Mouse (Mus musculus) mature B cell (primary cell): Measurements from ENCODE around the gene Mvd.

Experiments used
- in situ Hi-C: fragments of 300-500 bp; cut with MboI; formaldehyde crosslinking; loops from 2 replicates; pipeline ENCODE4 v1.14.3; 2019

The Mvd gene

DNA sequence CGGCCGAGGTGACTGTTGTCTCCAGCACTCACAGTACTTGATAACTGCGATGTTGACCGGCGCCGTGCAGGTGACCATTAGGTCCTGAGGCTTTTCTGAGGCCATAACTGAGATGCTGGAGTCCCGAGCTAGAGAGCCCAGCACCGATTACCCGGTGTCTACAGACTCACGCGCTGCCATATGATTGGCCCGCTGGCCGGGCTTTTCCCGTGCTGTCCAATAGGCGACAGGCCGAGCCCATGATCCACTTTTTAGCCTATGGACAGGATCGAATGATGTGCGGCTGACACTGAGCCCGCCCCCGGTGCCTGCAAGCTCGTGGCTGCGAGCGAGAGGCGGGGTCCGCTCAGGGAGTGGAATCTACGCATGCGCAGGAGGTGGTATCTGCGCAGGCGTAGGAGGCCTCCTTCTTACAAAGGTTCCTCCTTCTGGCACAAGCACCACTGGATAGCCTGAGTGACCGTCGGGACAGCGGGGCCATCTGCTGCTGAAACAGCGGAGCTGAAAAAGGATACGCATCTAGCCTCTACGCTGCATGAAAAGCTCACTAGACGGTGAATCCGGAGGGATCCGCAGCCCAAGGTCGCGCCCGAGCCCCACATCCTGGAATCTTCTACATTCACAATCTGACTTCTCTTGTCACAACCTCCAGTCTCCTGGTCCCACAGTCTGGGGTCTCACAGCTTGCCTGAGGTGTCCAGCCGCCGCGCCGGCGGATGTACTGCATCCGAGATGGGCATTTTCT, at the start of gene Mvd:
Gene Mvd, minus strand, starts transcription at position 161 of the 745 bp plus-strand sequence.
- in situ Hi-C loops: no loop called here

DNA sequence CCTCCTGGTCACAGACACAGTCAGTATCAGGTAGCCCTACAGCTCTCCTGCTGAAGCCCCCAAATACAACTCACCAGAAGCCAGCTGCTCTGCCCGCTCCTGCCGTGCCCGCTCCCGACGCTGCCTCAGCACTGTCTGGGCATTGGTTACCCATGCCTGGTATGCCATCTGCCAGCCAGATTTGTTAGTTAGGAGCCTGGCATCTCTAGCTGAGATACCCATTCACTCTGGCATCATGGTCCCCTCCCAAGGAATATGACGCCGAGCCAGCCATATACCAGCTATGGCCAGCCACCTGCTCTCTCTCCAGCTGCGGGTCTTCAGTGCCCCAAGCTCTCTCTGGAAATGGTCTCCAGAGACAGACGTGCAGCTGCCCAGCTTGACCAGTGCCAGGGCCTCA, 45.2 kb upstream of the Mvd start:
- in situ Hi-C loops: no loop called here

DNA sequence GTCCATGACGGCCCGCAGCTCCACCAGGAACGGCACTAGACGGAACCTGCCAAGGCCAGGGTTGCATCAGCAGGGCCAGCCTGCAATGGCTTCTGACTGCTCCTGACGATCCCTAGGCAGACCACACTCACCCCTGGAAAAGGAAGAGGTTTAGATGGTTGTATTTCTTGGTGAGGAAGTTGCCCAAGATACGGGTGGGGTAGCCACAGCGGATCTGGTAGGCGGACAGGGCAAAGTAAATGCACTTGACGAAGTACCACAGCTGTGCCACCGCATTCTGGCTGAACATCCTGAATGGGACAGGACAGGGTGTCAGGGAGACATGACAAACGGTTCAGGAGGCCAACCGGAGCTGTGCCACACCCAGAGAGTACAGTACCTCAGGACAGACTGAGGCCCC, 41.6 kb upstream of the Mvd start:
- in situ Hi-C loops: no loop called here

DNA sequence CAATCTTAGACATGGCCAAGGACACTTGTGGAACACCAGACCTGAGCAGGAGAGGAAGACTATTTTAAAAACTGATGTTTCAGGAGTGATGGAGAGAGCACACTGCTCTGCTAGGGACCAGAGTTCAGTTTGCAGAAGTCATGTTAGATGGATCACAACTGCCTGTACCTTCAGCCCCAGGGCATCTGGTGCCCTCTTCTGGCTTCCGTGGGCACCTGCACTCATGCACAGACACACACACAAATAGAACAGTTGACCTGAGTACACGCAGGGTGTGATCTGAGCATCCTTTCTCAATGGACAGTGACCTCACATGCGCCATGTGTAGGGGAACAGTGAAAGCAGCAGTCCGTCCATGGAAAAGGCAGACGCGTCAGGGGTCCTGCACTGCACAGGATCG, 40.7 kb upstream of the Mvd start:
- in situ Hi-C loops: no loop called here

DNA sequence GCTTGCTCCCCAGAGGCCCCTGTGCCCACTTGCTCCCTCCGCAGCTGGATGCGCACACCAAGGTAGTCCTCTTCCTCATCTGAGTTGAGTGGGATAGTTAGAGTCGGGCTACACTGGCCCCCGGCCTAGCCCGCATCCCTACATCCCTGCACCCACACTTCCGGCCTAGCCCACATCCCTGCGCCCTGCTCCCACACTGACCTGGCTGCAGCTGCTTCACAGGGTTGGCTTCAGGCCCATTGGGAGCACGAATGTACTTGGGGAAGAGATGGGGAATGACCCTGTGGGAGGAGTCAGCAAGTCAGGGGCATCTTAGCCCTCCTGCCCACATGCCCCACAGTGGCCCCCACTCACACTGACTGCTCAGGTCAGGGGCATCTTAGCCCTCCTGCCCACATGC, 39.2 kb upstream of the Mvd start:
- in situ Hi-C loops: no loop called here

DNA sequence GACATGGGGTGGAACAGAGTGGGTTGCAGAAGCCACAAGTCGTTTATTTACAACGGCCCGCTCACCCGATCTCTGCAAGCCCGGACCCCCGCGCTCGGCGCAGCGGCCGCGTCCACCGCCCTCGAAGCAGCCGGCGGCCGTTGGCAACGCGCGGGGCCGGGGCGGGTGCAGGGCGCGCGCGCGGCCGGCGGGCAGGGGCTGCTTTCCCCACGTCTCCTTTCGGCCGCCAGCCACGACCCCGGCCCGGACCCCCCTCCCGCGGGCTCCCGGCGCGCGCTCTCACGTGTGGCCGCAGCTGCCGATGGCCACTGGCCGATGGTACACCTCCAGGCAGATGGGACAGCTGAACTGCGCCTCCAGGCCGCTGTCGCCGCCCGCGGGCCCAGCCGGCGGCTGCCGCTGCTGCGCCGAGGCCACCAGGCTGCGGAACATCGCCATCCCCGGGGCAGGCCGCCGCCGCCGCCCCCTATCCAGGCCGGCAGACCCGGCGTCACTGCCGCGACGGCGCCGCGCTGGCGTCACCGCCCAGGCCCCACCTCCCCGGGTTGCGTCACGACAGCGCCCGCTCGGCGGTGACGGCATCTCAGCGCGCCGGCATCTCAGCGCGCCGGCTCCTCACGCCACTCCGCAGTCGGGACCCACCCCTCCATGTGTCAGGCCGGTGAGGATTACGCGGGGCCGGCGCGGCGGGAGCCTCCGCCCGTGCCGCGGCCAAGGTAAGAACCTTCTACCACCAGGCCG, 32.5 kb upstream of the Mvd start, which contains the start of the genes Rnf166 and Ctu2:
Gene Rnf166, minus strand, starts transcription at position 485 of the 741 bp plus-strand sequence.
Gene Ctu2, plus strand, starts transcription at position 564 of the 741 bp plus-strand sequence.
- in situ Hi-C loops: no loop called here

DNA sequence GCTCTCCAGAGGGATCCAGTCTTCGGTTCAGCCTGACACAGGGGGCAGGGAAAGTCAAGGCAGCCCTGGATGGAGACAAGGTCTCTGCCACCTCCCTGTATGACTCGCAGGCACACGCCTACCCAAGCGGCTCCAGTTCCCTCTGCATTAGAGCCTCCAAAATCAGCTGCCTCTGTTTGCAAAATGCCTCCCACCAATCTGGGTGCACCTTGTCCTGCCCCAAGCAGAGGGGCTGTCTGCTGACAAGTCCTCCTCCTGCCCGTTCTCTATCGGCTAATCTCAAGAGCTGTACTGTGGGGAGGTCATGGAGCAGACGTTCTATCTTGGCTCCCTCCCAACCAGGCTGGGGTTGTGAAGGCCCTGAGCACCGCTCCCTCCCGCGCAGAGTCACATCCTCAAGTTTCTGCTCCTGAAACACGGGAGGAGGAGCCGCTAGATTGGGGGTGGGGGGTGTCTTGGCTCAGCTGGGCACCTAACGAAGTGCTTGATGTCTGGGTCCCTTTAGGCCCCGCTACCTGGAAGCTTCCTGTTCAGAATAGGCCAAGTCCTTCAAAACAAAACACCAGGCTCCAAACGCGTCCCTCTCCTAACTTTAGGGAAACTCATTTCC, 31.8 kb upstream of the Mvd start:
- in situ Hi-C loops: no loop called here

DNA sequence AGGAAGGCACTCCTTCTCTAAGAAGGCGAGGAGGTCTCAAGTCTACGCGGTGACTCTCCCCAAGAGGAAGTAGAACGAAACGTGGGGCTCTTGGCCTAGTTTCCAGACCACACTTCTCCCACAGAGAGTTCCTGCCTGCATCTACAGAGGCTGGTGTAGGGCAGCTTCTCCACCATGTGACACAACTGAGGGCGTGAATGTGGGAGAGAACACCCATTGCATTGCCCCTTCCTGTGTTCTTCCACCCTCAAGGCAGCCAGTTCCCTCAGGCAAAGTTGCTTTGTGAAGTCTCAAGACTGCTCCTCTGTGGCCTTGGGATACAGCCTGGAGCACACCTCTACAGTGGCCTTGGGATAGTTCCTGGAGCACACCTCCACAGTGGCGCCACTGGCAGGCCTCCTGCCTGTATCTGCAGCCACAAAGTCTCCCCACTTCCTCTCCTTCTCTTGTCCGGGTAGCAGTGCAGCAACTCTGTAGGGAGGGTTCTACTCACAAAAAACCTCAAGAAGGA, 30.7 kb upstream of the Mvd start:
- in situ Hi-C loops: no loop called here

DNA sequence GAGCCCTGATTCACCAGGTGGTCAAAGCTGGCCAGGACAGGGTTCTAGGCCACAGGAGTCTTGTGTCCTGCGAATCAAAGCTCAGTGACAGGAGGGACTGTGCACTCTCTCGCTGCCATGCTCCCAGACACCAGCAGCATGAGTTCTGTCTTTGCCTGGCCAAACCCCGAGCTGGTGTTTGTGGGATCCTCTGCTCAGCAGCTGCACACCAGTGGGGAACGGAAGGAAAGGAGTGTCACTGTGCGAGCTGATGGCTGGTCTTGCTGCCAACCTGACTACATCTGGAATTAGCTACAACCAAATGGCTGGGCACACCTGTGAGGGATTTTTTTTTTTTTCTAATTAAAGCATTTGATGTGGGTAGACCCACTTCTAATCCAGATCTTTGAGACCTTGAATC, 27.5 kb upstream of the Mvd start:
- in situ Hi-C loops: no loop called here

DNA sequence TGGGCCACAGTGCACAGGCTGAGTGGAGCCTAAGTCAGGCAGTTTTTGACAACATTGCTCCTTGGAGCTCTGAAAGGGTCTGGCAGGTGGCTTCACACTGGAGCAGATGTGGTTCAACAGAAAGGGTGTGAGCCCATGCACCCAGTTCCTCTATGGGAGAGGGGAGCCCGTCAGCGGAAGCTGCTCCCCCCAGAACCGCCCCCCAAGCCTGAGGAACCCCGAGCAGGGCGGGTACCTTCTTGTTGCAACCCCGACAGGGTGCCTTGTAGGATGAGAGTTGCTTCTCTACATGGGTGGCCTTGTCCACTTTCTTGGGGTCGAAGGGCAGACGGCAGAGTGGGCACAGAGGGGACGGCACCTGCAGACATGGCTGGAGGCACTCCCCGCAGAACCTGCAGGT, 26.7 kb upstream of the Mvd start:
- in situ Hi-C loops: no loop called here

DNA sequence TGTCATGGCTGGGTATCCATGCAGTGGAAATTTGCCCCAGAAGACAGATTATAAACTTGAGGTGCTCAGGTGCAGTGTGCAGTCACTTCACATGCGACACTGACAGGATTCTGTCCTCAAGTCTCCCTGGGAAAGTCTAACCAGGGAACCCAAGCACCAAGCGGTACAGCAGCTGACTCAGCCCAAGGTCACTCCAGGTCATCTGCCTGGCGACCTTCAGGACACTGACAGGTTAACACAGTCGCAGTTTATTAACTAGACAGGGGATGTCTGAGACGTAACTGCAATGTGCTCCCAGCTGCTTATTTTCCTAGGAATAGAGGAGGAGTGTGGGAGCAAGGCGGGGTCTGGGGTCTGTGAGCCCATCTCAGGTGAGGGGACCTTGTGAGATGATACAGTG, 26.2 kb upstream of the Mvd start:
- in situ Hi-C loops: no loop called here

DNA sequence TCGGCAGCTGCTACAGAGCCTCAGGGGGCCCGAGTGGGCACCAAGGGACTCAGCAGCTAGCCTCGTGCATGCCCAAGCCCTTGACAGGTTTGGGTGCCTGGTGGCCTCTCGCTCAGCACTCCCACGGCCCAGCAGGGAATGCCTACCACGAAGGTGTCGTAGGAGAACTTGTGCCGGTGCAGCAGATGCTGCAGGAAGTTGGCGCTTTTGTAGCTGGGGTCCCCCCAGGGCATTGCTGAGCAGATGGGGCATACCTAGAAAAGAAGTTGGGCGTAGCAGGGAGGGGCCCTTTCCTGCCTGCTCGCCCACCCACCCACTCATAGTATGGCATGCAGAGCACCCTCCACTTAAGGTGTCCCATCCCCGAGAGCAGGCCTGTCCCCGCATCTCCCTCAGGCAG, 24.6 kb upstream of the Mvd start:
- in situ Hi-C loops: no loop called here

DNA sequence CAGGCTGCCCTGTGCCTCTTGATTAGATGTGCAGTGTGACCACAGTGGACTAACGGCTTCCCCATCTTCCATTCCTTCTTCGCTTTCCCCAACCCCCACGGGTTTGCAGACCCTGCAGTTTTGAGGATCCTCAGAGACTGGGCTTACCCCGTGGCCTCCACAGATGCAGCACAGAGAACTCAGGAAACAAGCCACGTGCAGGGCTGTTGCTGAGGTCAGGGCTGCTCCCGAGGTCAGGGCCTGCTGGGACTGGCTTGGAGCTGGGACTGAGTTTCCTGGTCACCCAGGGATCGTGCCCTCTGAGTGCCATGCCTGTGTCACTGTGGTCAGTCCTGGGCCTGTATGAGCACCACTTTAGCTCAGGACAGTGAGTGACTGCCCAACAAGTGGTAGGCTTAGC, 21.8 kb upstream of the Mvd start:
- in situ Hi-C loops: no loop called here

DNA sequence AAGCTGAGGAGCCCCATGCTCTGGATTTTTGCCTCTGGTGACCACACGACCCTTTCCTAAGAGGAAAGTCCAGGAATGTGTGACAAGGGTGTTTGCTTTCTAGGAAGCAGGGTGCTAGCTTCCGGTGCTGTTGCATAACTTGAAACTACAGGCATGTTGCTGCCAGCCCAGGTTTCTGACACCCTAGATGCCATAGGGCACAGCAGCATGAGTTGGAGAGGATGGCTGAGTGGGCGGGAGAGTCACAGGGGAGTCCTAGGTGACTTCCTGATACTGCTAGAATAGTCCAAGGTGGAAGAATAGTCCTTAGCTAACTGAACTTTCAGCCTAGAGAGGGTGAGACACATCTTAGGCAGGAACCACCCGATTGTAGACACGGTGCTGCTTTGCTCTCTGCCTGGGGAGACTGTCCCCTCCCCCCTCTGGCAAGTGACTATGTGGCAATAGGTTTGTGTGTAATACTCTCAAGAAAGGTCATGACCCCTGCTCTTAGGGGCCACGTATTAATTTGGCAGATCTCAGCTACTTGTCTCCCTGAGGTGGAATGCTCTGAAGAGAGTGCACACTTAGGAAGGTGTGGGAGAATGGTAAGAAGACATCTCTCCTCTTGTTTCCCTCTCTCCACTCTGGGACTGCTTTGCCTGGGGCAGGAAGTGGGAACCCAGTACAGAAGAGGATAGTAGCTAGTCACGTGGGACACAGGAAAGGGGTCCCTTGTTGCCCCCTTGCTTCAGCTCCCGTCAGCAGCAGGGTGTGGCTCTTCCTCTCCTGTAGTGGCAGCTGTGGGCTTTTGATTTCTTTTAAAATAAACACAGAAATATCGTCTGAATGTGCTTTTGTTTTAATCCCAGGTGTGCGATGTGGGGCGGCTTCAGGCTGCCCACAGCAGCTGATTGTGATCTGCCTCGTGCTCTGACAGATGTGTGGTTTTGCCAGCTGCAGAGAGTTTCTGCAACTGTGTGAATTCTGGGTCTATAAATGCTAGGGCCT, 20.7 kb upstream of the Mvd start:
- in situ Hi-C loops: no loop called here

DNA sequence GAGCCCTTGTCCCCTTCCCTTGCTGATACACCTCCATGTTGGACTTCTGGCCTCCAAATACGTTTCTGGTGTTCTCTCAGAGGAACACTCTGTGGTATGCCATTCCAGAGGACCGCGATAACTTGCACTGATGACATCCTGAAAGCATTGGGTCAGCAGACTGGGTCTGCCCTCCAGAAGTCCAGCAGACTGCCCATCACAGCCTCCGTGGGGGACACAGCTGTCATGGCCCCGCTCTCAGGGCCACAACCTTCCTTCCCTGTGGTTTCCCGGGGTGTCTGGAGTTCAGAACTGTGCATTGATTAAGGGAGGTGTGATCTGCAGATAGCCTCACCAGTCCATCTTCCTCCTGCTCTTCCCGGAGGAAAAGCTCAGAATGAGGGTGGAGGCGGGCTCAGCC, 19.3 kb upstream of the Mvd start:
- in situ Hi-C loops: no loop called here

DNA sequence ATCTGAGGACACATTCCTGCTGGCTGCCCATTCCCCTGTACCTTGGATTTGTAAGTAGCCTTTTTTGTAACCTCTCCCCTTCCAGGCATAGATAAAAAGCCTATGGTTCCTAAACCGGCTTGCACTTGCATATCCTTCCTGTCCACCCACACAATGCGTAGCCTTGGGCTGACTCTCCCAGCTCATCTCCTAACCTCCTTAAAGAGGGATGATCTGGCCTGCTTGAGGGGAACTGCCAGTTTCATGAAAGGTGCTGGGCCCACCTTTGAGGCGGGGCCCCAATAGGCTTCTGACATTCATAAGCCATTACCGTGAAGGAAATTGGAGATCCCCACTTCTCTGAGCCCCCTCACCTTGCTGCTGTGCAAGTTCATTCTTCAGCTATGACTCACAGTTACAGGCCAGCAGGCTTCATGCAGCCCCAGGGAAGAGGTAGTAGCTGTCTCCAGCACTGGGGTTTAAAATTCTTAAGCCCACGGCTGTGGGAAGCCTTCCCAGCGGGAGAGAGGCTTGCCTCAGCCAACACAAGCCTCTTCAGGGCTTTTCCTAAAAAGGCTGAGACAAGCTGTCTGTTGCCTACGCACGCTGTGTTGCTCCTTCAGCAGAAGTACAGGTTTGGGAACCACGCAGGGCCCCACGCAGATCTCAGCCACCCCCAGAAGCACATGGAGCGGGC, 18.4 kb upstream of the Mvd start:
- in situ Hi-C loops: no loop called here

DNA sequence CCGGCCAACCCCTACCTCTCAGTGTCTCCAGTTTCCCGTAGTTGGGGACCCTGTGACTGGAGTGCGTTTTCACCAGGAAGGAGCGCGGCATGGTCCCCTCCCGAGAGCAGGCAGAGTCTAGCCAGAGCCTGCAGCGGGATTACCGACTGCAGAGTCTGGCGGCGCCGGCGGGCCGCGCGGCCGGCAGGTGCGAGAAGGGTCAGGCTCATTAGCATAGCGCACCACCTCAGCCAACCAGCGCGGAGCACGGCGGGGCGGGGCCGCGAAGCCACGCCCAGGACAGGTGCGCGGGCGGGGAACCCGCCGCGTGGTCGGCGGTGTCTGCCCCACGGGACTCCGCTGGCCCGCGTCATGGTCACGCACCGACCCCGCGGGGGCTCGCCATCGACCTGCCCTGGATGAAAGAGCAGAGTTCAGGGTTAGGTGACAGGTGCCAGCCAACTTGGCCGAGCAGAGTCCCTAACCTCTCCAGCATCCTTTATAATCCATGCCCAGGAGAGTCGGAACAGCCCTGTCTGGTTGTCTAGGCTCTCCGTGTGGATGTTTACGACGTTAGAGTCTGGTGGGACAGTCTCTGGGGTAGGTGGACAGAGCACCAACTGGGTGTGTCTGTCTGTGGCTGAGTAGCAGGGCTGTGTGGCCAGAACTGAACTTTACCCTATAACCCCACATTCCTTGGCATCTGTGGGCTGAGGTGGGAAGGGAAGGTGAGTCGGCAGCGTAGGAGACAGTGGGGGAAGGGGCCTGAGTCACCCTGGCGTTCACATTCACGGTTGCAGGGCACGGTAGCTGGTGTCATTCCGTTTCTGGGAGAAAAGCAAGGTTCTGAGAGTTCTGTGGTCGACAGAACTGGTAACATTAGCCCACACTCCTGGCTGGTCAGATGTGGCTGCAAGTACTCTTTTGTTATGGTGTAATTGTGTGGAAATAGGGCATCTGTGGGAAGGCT, 17.6 kb upstream of the Mvd start, which contains the start of gene Snai3:
Gene Snai3, minus strand, starts transcription at position 210 of the 949 bp plus-strand sequence.
- in situ Hi-C loops: no loop called here

DNA sequence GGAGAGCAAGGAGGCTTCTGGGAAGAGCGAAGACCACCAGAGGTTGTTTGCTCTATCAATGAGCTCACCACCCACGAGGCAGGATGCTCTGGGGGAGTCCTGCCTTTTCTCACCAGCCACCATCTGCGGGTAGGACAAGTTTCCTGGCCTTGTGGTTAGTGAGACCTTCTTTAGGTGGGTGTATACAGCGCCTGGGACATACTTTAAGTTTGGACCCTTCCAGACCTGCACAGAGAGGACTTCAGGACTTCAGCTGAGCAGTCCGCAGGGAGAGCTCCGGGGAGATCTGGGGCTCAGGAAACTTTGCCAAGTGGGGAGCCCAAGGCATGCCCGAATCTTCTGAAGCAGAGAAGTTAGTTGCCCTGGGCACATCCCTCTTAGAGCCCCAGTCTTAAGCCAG, 16.8 kb upstream of the Mvd start:
- in situ Hi-C loops: no loop called here

DNA sequence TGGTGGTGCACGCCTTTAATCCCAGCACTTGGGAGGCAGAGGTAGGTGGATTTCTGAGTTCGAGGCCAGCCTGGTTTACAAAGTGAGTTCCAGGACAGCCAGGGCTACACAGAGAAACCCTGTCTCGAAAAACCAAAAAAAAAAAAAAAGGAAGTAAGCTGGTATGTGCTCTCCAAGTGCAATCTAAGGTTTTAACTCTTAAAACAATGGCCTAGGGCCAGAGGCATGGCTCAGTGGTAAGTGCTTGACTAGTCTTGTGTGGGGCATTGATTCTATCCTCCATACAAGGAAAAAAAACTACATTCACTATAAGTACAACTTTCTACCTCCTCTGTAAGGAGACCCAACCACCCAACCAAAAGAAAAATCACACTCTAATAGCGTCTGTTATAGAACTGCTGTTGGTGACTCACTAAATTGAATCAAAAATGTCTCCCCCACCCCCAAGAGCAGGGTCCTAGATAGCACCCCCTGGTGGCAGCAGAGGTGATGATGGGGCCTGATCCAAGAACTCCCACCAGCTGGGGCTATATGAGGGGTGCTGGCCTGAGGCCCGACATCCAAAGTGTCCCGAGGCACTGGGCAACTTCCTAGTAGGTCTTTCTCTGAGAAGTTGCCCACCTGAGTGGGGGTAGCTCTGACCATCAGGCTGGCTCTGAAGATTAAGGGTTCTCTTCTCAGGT, 16.1 kb upstream of the Mvd start:
- in situ Hi-C loops: no loop called here
